Mouse (Mus musculus) frontal cortex, adult 2 months (tissue): ENCODE data around the gene Krtap16-1. TPM values are rescaled to one million over a fixed set of nuclear protein-coding genes. Genes with fewer than 3 reads are reported as not detected.

ENCODE experiments used
- DNase-seq, 2 experiments: peaks; one replicate each; pipeline ENCODE4 v3.0.0; 2022; ENCODE audit warnings: low spot score in 1 of 2; ENCODE audit errors: extremely low spot score in 1 of 2
- polyA plus RNA-seq: library from polyadenylated mRNA; depleted of rRNA; stranded (reverse); fragments of >200 nt; gene quantifications from 2 replicates; pipeline ENCODE4 v1.2.3, GENCODE M21; 2012; rRNA removed

Krtap16-1 gene
- polyA plus RNA-seq = 0.08 TPM in 1 of 2 replicates, not detected in the other

DNA sequence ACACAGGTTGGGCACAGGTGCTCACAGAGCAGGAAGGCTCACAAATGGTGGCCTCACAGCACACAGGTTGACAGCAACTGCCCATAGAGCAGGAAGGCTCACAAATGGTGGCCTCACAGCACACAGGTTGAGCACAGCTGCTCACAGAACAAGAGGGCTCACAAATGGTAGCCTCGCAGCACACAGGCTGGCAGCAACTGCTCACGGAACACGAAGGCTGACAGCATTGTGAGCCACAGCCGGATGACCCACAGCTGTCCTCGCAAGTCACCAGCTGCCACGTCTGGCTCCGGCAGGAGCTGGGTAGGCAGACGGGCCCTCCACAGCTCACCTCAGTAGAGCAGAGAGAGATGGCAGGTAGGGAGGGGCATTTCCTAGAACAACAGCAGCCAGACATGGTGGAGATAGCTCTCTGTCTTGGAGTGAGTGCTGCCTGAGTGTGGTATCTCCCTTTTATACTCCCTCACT is at the start of gene Krtap16-1:
Krtap16-1 (minus strand) TSS at position 418 of the 468 bp plus-strand sequence.
- DNase-seq = no peak

DNA sequence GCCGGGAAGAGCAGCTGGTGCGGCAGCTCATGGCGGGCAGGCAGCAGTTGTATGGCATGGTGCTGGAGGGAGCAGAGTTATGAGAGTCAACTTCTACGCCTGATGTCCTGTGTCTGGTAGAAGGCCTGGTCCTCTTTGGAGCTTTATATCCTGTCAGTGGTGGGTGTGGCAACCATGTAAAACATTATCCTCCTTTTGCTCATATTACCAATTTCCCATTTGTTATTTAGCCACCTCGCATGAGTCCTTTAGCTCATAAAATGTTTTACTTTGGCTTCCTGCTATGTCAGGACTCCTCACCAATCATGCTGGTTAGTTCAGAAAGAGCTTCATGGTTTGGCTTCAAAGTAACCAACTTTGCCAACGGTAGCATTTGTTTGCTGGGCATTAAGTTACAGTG is 43.4 kb upstream of the Krtap16-1 start, which contains the start of gene Krt33b:
Krt33b (minus strand) TSS at position 101 of the 400 bp plus-strand sequence.
- no peak for DNase-seq

DNA sequence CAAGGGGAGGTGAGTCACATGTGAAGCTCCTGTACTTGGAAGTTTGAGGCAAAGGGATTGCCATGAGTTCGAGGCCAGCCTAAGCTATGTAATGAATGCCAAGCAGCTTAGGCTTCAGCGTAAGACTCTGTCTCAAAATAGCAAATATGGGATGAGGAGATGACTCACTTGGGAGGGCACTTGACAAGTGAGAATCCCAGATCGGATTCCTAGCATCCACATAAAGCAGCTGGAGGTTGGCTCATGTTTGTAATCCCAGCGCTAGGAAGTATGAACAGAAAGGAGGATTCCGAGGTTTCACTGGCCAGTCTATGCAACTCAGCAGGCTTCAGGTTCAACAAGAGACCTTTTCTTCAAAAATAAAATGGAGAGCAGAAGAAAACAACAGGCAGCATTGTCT is 35.0 kb upstream of the Krtap16-1 start:
- peak; percentile 22 to 50 for DNase-seq

DNA sequence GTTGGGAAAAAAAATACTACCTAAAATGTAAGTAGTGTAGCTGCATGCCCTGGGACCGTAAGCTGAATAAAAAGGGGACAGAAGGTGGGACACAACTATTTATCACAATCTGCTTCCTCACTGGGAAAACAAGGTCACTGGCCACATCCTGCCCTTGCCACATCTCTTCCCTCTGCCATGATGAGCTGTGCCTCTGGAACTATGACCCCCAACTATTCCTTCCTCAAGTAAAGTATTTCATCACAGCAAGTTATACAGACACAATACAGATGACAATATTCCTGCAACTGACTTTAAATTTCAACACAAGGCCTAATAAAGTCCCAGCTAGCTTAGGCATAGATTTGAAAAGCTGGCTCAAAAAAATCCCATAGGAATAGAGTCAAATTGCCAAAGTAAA is 33.1 kb upstream of the Krtap16-1 start:
- no peak for DNase-seq

DNA sequence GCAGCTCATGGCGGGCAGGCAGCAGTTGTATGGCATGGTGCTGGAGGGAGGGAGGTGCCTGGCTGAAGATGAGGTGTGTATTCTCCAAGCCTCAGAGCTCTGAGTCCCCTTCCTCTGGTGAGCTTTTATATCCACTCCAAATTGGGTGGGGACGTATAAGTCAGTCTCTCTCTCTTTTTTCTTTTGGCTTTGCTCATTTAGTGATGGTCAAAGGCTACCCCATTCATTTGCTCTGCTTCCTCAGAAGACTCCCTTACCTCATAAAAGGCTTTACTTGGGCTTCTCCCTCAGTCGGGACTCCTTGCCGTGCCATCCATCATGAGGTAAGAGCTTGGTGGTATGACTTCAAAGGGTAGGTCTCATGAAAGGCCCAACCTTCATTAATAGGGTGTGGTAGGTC is 29.7 kb upstream of the Krtap16-1 start, which contains the start of gene Krt33a:
Krt33a (minus strand) TSS at position 101 of the 400 bp plus-strand sequence.
- no peak for DNase-seq

DNA sequence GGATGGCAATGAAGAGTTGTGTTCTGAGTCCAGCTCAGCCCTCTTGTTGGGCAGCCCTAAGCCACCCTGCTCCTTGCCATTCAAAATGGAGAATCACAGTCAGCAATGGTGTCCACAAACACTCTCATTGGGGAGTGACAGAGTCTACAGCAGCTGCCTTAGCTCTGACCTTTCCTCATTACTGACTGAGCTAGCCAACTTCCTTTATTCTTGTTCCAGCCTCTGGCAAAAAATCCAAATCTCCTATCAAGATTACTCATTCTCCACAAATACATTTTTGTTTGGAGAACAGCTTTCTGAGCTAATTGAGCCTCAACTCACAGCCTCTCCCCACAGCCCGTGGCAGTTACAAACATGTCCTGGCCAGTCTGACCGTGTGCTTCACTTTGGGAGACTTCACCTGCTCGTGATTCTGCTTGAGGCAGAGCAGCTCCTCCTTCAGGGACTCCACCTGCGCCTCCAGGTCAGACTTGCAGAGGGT is 27.3 kb upstream of the Krtap16-1 start:
- DNase-seq = no peak

DNA sequence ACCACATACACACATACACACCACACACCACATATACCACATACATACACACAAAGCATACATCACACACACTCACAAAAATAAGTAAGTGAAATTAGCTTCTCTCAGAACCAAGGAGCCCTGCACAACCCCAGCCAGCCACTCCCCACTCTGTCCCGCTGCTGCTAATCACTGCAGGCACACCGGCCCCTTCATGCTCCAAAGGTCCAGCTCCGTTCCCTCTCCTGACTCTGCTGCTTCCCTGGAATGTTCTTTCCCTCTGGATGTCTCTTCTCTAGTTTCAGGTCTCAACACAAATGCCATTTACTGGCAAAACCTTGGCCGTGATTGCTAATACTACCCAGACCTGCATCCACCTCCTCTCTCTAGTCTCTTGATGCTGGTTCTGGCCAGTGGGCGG is 24.3 kb upstream of the Krtap16-1 start:
- DNase-seq = no peak

DNA sequence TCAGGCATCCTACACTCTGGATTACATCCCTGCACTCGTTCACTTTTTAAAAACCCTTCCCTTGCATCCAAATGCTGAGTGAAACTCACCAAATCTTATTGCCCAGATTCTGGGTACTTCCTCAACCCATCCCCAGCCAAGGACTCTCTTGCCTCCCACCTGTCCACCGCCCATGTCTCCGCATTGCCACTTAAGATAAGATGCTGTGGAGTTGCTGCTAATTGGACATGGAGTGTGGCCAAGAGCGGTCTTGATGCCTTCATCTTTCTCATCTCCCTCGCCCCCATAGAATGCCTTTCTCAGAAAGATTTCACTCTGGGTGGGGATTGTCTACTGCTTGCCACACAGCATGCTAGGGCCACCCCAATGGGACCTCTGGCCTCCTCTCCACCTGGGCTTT is 21.9 kb upstream of the Krtap16-1 start:
- no peak for DNase-seq

DNA sequence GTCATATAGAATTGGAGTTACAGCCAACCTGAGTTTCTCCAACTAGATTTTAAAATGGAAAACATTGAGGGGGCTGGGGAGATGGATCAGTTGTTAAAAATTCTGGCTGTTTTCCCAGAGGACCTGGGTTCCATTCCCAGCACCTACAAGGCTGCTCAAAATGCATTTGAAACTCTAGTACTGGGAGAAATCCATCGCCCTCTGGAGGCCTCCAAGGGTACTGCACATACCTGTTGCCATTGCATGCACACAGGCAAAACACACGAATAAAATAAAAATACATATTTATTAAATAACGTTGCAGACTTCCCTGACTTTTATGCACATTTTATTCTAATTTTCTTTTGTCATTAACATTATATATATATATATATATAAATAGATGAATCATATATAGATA is 20.2 kb upstream of the Krtap16-1 start:
- DNase-seq = no peak

DNA sequence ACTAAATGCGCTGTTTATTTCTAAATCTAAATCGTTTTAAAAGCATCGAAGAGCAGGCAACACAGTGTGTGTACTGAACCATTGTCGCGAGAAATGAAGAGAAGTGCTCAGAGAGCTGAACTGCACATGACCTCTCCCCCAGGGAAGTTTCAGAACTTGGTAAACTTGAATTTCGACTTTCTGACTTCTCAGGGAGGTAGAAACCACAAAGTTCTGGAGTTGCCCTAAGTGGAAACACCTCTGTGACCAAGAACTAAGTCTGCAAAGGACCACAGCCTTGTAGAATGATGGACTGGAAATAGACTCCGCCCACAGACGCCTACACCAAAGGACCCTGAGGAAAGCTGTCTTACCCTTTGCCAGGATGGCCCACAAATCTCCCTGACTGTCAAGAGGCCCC is 19.5 kb upstream of the Krtap16-1 start:
- DNase-seq = no peak

DNA sequence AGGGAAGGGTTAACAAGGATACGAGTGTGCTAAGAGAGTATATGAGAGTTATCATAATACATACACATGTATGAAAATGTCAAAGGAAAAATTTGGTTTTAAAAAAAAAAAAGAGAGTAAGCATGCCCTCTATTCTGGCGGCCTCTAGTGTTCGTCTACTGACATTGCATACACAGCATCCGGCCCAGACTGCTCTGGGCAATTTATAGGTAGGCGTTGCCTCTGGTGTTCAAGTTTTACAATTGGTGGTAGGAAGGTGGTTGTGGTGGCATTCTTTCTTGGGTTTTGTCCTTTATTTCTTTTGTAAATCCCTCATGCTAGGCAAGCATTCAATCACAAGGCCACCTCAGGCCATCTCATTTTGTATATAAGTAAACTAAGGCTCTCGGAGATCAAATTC is 18.4 kb upstream of the Krtap16-1 start:
- DNase-seq = peak; percentile 26 to 80

DNA sequence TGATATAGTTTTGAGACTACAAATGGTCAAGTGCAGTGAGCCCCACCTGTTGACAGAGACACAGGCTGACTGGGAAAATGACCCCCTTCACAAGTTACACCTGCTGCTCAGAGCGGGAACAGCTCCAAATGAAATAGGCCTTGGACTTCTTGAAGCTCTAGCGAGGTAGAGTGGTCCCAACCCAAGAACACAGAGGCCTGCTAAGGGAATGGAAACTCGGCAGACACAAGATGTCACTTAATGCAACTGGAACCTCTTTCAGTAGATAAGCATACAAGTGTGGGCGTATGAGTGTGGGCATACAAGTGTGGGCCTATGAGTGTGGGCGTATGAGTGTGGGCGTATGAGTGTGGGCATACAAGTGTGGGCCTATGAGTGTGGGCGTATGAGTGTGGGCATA is 12.7 kb upstream of the Krtap16-1 start:
- no peak for DNase-seq

DNA sequence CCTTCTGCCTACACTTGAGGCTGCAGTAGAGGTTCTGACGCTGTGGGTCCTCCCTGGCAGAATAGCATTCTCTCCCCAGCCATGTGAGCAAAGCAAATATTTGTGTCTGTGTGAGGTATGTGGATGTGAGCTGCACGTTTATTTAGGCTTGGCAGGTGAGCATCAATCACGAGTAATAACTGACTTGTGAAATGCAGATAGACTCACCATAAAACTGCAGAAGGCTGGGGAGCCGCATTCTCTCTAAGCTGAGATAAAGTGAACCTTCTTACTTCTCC is 7.9 kb upstream of the Krtap16-1 start:
- DNase-seq = no peak

DNA sequence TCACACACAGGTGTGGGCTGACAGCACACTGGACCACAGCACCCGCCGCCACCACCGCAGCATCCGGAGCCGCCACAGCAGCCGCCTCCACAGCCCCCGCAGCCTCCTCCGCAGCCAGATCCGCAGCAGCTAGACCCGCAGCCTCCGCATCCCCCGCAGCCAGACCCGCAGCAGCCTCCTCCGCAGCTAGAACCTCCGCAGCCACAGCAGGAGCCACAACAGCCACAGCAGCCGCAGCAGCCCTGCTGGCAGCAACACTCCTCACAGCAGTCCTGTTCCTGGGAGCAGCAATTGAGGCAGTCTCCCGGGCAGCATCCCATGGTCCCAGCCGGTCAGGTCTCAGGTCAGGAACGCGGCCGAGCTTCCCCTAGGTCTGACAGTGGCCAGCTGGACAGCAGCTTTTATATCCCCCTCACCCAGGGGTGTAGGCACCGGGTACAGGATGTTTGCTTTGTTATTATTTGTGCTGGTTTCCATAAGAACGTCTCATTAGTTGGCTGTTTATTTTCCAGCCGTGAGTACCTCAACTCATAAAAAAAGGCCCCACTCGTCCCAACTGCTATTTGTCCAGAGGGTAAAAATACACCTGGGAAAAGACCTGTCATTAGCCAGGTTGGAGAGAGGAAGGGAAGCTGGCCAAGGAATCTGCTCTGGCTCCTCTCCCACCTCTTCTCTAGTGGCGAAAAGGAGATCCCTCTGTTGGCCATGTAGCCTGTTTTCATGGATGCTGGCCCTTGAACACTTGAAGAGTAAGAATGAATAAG is 7.4 kb upstream of the Krtap16-1 start, which contains the start of gene Krtap17-1:
Krtap17-1 (minus strand) TSS at position 375 of the 764 bp plus-strand sequence.
- no peak for DNase-seq

DNA sequence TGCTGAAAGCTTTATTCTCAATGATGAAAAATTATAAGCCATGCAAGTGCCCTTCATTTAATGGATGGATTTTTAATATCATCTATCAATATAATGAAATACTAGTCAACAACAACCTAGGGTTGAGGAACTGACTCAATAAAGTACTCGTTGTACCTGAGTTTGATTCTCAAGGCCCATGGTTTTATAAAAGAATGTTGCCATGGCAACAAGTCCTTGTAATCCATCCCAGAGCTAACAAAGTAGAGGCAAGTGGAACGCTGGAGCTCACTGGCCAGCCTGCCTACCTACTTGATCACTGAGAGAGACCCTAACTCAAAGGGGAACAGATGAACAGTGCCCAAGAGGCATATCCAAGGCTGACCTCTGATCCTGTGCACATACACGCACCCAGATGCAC is 4.2 kb upstream of the Krtap16-1 start:
- no peak for DNase-seq

DNA sequence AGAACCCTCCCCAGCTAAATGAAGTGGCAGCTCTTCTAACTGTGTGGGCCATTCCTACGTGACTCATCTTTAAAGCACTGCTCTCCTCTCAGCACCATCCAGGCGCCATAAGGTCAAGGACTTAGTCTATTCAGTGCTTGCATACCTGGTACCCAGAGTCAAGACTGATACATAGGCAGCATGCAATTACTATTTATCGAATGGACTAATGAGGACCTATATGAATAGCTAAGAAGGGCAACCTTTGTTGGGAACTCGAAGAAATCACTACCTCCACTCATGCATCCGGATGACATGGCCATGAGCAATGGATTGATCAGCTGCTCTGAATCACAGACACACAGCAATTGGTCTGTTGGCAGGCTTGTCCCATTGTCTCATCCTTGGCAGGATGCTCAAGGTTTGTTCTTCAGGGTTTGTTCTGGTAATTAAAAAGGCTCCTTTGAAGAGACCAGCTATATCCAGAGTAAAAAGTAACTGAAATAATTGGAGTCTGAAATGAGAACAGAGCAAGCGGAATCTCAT is 3.5 kb upstream of the Krtap16-1 start:
- DNase-seq = no peak

DNA sequence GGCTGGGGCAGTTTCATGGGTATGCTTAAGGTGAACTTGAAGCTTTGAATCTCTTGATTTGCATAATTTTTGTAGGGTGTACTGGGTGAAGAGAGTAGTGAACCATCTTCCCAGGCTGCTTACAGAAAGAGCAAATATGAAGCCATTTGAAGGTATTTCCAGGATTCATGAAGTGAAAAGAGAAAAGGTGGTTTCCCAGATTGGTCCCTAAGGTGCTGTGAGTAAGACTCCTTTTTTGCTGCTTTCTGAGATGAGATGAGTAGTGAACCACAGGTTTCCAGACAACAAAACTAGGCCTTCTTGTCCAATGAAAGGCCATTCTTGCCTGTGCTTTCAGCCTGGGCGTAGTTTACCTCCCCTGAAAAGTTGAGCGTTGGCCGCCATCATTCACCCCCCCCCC is 2.1 kb upstream of the Krtap16-1 start:
- no peak for DNase-seq

DNA sequence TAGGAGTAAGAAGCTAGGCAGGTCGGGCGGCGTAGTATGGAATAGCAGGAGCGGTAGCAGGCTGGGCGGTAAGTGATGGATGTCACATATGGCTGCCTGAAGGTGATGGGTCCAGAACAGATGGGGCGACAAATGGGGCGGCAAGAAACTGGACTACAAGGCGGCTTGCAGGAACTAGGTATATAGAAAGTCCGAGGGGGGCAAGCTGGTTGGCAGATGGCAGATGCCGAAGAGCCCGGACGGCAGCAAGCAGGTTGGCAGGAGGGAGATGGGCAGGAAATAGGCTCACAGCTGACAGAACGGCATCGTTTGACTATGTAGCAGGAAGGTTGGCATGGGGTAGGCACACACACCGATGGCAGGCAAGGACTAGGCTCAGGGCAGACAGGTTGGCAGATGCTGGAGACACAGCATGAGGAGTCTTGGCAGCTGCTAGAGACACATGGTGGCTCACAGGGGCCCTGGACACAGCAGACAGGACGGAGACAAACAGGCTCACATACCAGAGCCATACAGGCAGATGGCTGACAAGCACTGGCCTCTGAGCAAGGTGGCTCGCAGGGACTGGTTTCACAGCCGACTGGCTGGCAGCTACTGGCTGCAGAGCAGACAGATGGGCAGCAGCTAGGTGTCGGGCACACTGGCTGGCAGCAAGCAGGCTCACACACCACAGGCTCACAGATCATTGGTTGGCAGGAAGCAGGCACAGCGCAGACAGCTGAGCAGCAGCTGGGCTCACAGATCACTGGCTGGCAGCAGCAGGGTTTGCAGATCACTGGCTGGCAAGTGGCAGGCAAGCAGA is 905 bp downstream of the Krtap16-1 start:
- peak; percentile 52 to 53 for DNase-seq

DNA sequence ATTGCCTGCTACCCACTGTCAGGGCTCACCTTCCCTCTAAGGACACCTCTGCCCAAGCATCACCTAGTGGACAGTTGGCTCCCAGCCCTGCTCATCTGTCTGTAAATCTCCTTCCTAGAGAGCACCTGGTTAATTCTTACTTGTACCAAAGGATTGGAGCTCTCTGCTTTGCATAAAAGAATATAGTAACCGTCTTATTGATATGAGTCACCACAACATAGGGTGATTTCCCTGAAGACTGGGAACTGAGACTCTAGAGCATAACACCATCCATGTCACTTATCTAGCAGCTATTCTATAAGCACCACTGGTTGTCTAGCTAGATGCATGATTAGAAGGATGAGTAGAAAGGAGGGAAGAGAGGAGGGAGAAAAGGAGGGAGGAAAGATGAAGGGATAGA is 3.0 kb downstream of the Krtap16-1 start:
- DNase-seq = no peak

DNA sequence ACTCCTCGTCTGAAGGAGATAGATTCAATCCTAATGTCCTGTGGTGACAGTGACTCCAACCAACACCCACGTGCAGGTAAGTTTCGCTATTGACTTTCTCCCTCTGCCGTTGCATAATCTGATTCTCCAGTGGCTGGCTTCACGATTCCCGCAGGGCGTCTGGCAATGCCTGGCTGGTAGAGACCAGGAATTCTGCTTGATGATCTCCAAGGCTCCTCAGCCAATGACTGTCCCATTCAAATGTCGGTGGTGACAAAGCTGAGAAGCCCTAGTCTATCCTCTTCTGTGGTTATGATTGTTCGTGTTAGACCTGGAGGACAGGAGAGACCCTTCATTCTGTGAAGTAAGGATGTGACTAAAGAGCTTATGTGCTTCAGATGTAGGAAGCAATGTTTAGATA is 3.7 kb downstream of the Krtap16-1 start:
- DNase-seq = no peak

DNA sequence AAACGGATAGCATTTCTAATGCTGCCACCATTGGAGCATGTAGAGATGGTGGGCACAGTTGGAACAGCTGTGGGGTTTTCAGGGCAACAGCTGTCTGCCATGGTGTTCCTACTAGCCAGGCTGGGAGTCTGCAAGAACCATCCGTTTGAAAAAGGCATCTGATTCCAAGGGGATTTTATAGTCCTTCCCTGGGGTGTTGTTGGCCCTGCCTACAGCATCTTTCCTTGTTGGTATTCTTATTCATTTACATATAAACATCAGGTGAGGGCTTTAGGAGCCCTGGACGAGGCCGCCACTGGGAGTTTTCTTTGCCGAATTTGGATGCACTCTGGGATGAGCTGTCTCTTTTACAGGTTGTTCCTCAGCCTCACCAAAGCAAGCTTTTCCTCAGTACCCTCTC is 7.4 kb downstream of the Krtap16-1 start, which contains the start of gene Krtap29-1:
Krtap29-1 (minus strand) TSS at position 101 of the 400 bp plus-strand sequence.
- no peak for DNase-seq
